Mouse (Mus musculus): Measurements from ENCODE around the gene Fbxo8. TPM values are rescaled to one million over a fixed set of nuclear protein-coding genes. Genes with fewer than 3 reads are reported as not detected.

Gene Fbxo8
- polyA plus RNA-seq, 1 experiment from 2014 or later = 39.4 TPM

GRCm38 (mm10) chr8:56616260-56616659, 65.4 kb downstream of the Fbxo8 start:
- no peak overlapping the region for H3K4me3 ChIP-seq
- H3K4me2 ChIP-seq = no peak overlapping the region
- H3K27ac ChIP-seq = no peak overlapping the region
- H3K4me1 ChIP-seq (replicated peaks) = peaks cover 10% of the 10 kb centered on the region
- no peak overlapping the region for H3K9ac ChIP-seq
- H3K36me3 ChIP-seq = no peaks in the 10 kb centered on the region
- H3K27me3 ChIP-seq = peaks cover 26% of the 10 kb centered on the region
- WGBS = 27% methylated on average over 7 of the region's 7 CpGs
- no peak for ATAC-seq (ENCODE audit: low FRiP score)
- H3K9me3 ChIP-seq = no peaks in the 10 kb centered on the region

DNA sequence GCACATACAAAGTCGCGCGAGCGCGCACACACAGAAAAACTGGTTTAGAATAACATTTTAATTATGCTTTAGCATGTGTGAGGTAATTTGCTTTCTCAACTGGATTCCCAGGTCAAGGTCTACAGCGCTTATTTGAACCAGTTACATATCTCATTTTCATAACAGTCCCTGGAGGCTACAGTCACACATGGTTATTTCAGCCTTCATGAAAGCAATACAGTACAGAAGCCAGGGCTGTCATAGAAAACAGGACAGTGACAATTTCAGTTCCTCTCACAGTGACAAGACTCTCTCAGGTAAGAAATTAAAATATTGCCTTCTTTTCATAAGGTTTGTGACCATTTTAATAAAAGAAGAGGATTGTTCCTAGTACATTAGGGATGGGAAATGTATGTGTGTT, 66.4 kb downstream of the Fbxo8 start:
- Histone ChIP-seq H3K4me3 (no peak overlapping the region), H3K4me1 (replicated peaks) (peaks cover 10% of the 10 kb centered on the region), H3K9ac (no peak overlapping the region), H3K4me2 (no peak overlapping the region), H3K27me3 (peaks cover 31% of the 10 kb centered on the region), H3K36me3 (no peaks in the 10 kb centered on the region), H3K9me3 (no peaks in the 10 kb centered on the region), H3K27ac (no peak overlapping the region)
- WGBS = 89% methylated on average over 6 of the region's 6 CpGs
- no peak for ATAC-seq (ENCODE audit: low FRiP score)

DNA sequence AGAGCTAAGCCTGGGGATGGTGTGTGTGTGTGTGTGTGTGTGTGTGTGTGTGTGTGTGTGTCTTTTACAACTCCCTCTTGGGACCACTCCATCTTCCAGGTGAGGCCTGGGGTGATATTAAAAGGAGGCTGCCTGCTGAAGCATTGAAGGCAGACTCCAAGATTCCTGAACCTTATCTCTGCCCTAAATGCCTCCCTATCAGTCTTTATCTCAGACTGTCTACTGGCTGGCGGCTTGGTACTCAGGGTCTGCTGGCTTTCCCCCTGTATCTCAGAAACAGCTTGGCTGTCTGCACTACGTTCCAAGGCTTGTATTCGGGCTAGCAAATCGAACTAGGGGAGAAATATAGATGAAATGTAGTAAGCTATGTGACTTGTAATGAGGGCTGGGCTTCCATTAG, 68.2 kb downstream of the Fbxo8 start:
- Histone ChIP-seq H3K4me3 (no peak overlapping the region), H3K9me3 (no peaks in the 10 kb centered on the region), H3K36me3 (no peaks in the 10 kb centered on the region), H3K27me3 (peaks cover 49% of the 10 kb centered on the region), H3K4me1 (replicated peaks) (peaks cover 23% of the 10 kb centered on the region), H3K4me2 (no peak overlapping the region), H3K27ac (no peak overlapping the region), H3K9ac (no peak overlapping the region)
- no peak for ATAC-seq (ENCODE audit: low FRiP score)
- 32% methylated on average over 4 of the region's 4 CpGs for WGBS

DNA sequence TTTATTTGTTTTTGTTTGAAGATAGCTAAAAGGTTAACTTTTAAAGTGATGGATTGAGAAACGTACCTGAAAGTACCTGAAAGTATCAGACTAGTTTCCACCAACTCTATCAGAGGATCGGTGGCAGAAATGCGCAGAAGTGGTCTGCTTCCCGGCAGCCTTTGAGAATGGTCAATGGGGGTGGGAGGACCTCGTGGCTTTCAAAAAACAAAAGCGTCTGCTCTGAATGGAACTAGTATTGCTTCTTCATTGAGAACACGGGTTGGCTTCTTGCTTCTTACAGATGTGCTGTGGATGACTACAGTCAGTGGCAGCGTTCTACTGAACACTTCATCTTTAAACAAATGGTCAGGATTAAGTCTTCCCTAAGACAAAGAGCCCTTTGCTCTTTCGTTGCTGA, 68.7 kb downstream of the Fbxo8 start:
- Histone ChIP-seq H3K4me3 (no peak overlapping the region), H3K27ac (no peak overlapping the region), H3K27me3 (peaks cover 54% of the 10 kb centered on the region), H3K36me3 (no peaks in the 10 kb centered on the region), H3K4me2 (no peak overlapping the region), H3K4me1 (replicated peaks) (peaks cover 23% of the 10 kb centered on the region), H3K9me3 (no peaks in the 10 kb centered on the region), H3K9ac (no peak overlapping the region)
- WGBS = 11% methylated on average over 9 of the region's 9 CpGs
- no peak for ATAC-seq (ENCODE audit: low FRiP score)

GRCm38 (mm10) chr8:56620691-56621090, 69.8 kb downstream of the Fbxo8 start:
- no peak overlapping the region for H3K27ac ChIP-seq
- H3K4me2 ChIP-seq = no peak overlapping the region
- no peaks in the 10 kb centered on the region for H3K36me3 ChIP-seq
- peaks cover 60% of the 10 kb centered on the region for H3K27me3 ChIP-seq
- H3K9me3 ChIP-seq = no peaks in the 10 kb centered on the region
- ATAC-seq (ENCODE audit: low FRiP score) = no peak
- WGBS = 10% methylated on average over 10 of the region's 10 CpGs
- H3K9ac ChIP-seq = no peak overlapping the region
- no peak overlapping the region for H3K4me3 ChIP-seq
- H3K4me1 ChIP-seq (replicated peaks) = peaks cover 23% of the 10 kb centered on the region

DNA sequence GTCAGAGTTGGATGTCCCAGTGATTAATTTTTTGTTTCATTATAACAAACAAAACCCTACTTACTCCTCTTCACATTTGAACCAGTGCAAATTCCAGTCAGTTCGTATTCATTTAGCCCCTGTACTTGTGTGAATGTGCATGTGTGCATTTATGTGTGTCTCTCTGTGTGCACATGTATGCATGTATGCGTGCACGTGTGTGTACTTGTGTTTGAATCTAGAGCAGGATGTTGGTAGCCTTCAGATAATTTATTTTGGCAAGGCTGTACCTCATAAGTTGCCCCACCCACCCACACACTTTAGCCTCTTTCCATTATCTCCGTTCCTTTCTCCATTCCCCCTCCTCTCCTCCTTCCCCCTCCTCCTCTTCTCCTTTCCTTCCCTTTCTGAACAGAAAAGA, 70.2 kb downstream of the Fbxo8 start:
- Histone ChIP-seq H3K9ac (no peak overlapping the region), H3K27ac (no peak overlapping the region), H3K9me3 (no peaks in the 10 kb centered on the region), H3K27me3 (peaks cover 62% of the 10 kb centered on the region), H3K4me3 (no peak overlapping the region), H3K36me3 (no peaks in the 10 kb centered on the region), H3K4me1 (replicated peaks) (peaks cover 23% of the 10 kb centered on the region), H3K4me2 (no peak overlapping the region)
- no peak for ATAC-seq (ENCODE audit: low FRiP score)
- 19% methylated on average over 4 of the region's 4 CpGs for WGBS

GRCm38 (mm10) chr8:56622470-56623024, 71.7 kb downstream of the Fbxo8 start:
- H3K27me3 ChIP-seq = peaks cover 63% of the 10 kb centered on the region
- WGBS = 1% methylated on average over 18 of the region's 18 CpGs

GRCm38 (mm10) chr8:56623346-56623745, 72.5 kb downstream of the Fbxo8 start:
- no peak for ATAC-seq (ENCODE audit: low FRiP score)
- H3K27ac ChIP-seq = no peak overlapping the region
- H3K9me3 ChIP-seq = no peaks in the 10 kb centered on the region
- H3K27me3 ChIP-seq = peaks cover 63% of the 10 kb centered on the region
- H3K4me1 ChIP-seq (replicated peaks) = peaks cover 23% of the 10 kb centered on the region
- H3K4me2 ChIP-seq = no peak overlapping the region
- H3K4me3 ChIP-seq = no peak overlapping the region
- H3K9ac ChIP-seq = no peak overlapping the region
- no peaks in the 10 kb centered on the region for H3K36me3 ChIP-seq
- 8% methylated on average over 10 of the region's 10 CpGs for WGBS

More at GRCm38 (mm10) chr8:56622470-56623024, 71.7 kb downstream of the Fbxo8 start:
- Histone ChIP-seq H3K9ac (no peak overlapping the region), H3K4me2 (peak overlapping the region; percentile 43), H3K27ac (no peak overlapping the region), H3K4me1 (replicated peaks) (peaks cover 23% of the 10 kb centered on the region), H3K36me3 (no peaks in the 10 kb centered on the region), H3K4me3 (peak overlapping the region; percentile 15; the same call in 1 of the 2 replicates), H3K9me3 (no peaks in the 10 kb centered on the region)
- ATAC-seq (ENCODE audit: low FRiP score) = no peak

DNA sequence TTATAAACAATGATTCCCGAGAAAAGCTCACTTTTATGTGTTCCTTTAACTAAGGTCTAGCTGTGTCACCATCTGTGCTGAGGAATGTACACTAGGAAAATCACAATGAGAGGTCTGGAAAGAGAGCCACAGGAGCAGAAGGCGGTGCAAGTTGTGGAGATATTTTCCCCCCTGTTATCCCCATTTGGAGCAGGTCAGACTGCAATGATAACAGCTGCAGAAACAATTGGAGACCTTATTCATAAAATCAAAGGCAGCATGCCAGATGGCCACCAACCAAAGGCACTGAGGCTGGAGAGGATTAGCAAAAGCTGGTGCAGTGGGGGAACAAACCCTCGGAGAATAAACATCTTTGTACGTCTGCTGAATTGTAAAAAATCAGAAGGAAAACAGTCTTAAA, 78.3 kb downstream of the Fbxo8 start:
- peak; percentile 74; the same call in 1 of the 2 replicates for ATAC-seq (ENCODE audit: low FRiP score)
- Histone ChIP-seq H3K9ac (no peak overlapping the region), H3K4me1 (replicated peaks) (no peaks in the 10 kb centered on the region; the same call in 1 of the 2 replicates), H3K27me3 (peaks cover 13% of the 10 kb centered on the region), H3K36me3 (no peaks in the 10 kb centered on the region), H3K9me3 (no peaks in the 10 kb centered on the region), H3K4me3 (no peak overlapping the region), H3K27ac (no peak overlapping the region), H3K4me2 (no peak overlapping the region)
- 21% methylated on average over 4 of the region's 4 CpGs for WGBS

DNA sequence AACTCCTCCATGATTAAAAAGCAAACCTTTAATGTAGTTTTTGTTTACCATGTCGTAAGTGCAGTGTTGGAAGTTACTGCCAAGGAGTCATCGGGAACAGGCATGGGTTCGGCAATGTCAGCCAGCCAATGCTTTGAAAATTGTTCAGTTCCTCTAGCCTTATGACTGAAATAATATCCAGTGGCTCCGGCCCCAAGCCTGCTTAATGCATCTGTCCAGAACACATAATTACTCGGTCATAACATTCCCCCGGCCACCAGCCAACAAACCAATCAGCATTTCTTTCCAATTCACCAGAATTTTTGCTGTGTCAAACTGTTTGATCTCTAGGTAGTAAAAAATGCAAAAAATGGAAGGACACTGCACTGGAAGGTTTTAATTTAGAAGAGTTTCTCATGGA, 88.4 kb downstream of the Fbxo8 start:
- Histone ChIP-seq H3K36me3 (no peaks in the 10 kb centered on the region), H3K4me1 (replicated peaks) (no peaks in the 10 kb centered on the region), H3K9ac (no peak overlapping the region), H3K27me3 (no peaks in the 10 kb centered on the region), H3K27ac (no peak overlapping the region), H3K9me3 (no peaks in the 10 kb centered on the region), H3K4me2 (no peak overlapping the region), H3K4me3 (no peak overlapping the region)
- WGBS = 85% methylated on average over 6 of the region's 6 CpGs
- no peak for ATAC-seq (ENCODE audit: low FRiP score)

Small RNA genes lying within 50 kb of the gene (microRNA-seq; reads per million reads assigned to microRNA genes)
- gene Gm25992 = not detected

Other genes with a start within 250 kb of the Fbxo8 start
- gene Cep44, start within 50 bp of the Fbxo8 start, polyA plus RNA-seq (2015; fragmentation: Nextera tagmentation; extraction: Ambion mirVana) = 27.2 and 30.0 TPM in 2 replicates

Data from hindbrain, embryonic 13.5 days (tissue).